Mouse (Mus musculus): Measurements from ENCODE around the gene Lmx1b.

DNA sequence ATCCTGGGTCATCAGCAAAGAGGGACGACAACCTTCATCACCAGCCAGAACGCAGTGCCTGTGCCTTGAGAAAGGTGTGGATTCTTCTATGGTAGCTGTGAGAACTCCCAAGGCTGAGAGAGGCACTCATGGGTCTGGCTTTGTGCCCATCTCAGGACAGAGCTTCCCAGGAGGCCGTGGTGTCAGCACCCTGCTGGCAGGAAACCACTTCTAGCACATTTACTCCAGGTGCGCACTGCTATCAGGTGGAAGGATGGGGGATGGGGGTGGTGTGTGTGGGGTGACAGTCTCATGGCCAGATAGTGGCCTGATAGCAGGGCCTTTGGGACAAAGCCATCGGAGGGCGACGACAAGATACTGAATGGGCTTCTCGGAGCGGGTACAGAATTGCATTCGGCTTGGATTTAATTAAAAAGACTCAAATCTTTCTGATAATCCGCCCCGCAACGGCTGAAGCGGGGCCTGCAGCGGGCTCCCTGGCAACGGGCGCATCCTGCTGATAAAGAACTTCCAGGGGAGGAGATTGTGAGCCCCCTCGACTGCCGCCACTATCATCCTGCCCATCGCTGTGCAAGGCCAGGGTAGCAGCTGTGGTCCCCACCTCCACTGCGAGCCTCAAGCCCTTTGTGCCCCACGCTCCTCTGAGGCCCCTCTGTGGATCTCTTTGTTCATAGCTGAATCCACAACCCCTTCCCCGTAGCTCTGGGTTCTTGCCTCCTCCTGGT lies 49.0 kb upstream of the Lmx1b start:
- TF ChIP-seq EP300 (IDR thresholded peaks at IDR 0.05) (no peak), CTCF (IDR thresholded peaks at IDR 0.05) (no peak)
